Mouse (Mus musculus): ENCODE data around the gene Rnase1.

- TF ChIP-seq CTCF (IDR thresholded peaks at IDR 0.05; ENCODE audit: insufficient read depth, low read length) (no peak), POLR2A (IDR thresholded peaks at IDR 0.05; ENCODE audit: borderline replicate concordance, extremely low read depth, low read depth, low read length) (no peak)
Measured at GRCm38 (mm10) chr14:51195681-51196080, 49.1 kb upstream of the Rnase1 start.
